In the genomic region with DNA sequence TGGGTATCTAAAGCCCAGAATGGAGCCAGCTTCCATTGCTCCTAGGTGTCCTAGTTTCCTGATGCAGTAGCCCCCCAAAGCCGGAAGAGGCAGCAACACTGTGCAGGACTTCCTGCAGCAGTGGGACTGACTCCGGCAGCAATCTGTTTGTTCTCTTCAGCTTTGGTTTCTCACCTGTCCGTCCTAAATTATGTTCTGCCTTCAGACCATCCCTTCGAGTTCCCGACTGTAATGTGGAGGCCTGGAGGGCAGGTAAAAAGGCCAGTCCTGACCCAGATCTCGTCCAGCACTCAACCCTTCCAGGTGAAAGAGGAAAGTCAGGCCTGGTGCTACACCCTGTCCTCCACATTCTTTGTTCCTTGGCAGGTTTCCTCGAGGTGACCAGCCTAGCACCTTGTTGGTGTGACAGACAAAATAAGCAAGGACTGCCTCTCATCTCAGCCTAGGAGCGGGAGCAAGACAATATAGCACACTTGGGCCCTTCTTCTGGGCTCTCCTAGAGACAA, we compare ENCODE assay signal across 8 mouse cellular contexts. TPM values are rescaled to one million over a fixed set of nuclear protein-coding genes. Genes with fewer than 3 reads are reported as not detected.
DNase-seq lines count a peak whose midpoint lies in the region; ATAC-seq and TF ChIP-seq lines count a peak whose summit lies in the region.

No protein-coding gene starts in this region.

- peak overlapping the region; percentile 100 for H3K27ac ChIP-seq in kidney, embryonic 15.5 days
- H3K27ac ChIP-seq in hindbrain, embryonic 13.5 days: peak overlapping the region; percentile 99

- no peaks in the 10 kb centered on the region for H3K36me3 ChIP-seq in kidney, embryonic 15.5 days
- no peaks in the 10 kb centered on the region for H3K36me3 ChIP-seq in hindbrain, embryonic 13.5 days

- H3K4me1 ChIP-seq in kidney, embryonic 15.5 days: peaks cover 93% of the 10 kb centered on the region
- peaks cover 92% of the 10 kb centered on the region for H3K4me1 ChIP-seq in hindbrain, embryonic 13.5 days (replicated peaks)

- no peak for TF ChIP-seq POLR2A in brain, embryonic 14.5 days (IDR thresholded peaks at IDR 0.05; ENCODE audit: borderline replicate concordance, extremely low read depth, insufficient read depth, insufficient read length, poor library complexity, severe bottlenecking)

- no peaks in the 10 kb centered on the region for H3K27me3 ChIP-seq in kidney, embryonic 15.5 days
- no peaks in the 10 kb centered on the region for H3K27me3 ChIP-seq in hindbrain, embryonic 13.5 days

- no peak for DNase-seq in kidney, adult 18-20 months
- DNase-seq in brain, embryonic 14.5 days (ENCODE audit: low read depth): peak; percentile 71
- peak; percentile 49 for DNase-seq in lung, postnatal 10 days
- no peak for DNase-seq in B cell, adult 2 months
- no peak for DNase-seq in ovary, adult 18-20 months (ENCODE audit: low spot score)

- ATAC-seq in kidney, embryonic 15.5 days (replicated peaks; ENCODE audit: low FRiP score): no peak
- ATAC-seq in hindbrain, embryonic 13.5 days (ENCODE audit: low FRiP score): no peak
- ATAC-seq in frontal cortex, adult (ENCODE audit: low TSS enrichment): no peak

- WGBS in kidney, embryonic 15.5 days: 21% methylated on average over 8 of the region's 8 CpGs
- WGBS in hindbrain, embryonic 13.5 days: 27% methylated on average over 8 of the region's 8 CpGs

- TF ChIP-seq CTCF in brain, embryonic 14.5 days (IDR thresholded peaks at IDR 0.05; ENCODE audit: borderline replicate concordance, extremely low read depth, insufficient read depth, insufficient read length): peak; percentile 53; the same call in 1 of the 2 replicates

- H3K4me3 ChIP-seq in kidney, embryonic 15.5 days (replicated peaks): no peak overlapping the region
- no peak overlapping the region for H3K4me3 ChIP-seq in hindbrain, embryonic 13.5 days

- H3K4me2 ChIP-seq in kidney, embryonic 15.5 days: peak overlapping the region; percentile 68
- peak overlapping the region; percentile 31 for H3K4me2 ChIP-seq in hindbrain, embryonic 13.5 days

- 0 out of 2 replicates have a peak overlapping the region, but pooled peaks have one; percentile 15 for H3K9ac ChIP-seq in kidney, embryonic 15.5 days
- peak overlapping the region; percentile 72 for H3K9ac ChIP-seq in hindbrain, embryonic 13.5 days

- no peaks in the 10 kb centered on the region for H3K9me3 ChIP-seq in kidney, embryonic 15.5 days (replicated peaks)
- no peaks in the 10 kb centered on the region for H3K9me3 ChIP-seq in hindbrain, embryonic 13.5 days

RNA-seq across cellular contexts. Expression of a gene that starts 6.3 kb away (rescaled TPM):
- 40.7 and 43.9 TPM in 2 replicates for polyA plus RNA-seq in kidney, embryonic 15.5 days (2015; fragmentation: Nextera tagmentation; extraction: Ambion mirVana)
- 77.9 and 97.5 TPM in 2 replicates for polyA plus RNA-seq in brain, embryonic 14.5 days (2012; rRNA removed)
- 66.4 and 70.0 TPM in 2 replicates for polyA plus RNA-seq in hindbrain, embryonic 13.5 days (2015; fragmentation: Nextera tagmentation; extraction: Ambion mirVana)

RNA-seq across cellular contexts. Expression of a gene that starts 56.0 kb away (rescaled TPM):
- polyA plus RNA-seq in kidney, embryonic 15.5 days (2015; fragmentation: Nextera tagmentation; extraction: Ambion mirVana): 20.9 and 22.7 TPM in 2 replicates
- polyA plus RNA-seq in brain, embryonic 14.5 days (2012; rRNA removed): 67.3 and 70.7 TPM in 2 replicates
- 44.1 and 45.4 TPM in 2 replicates for polyA plus RNA-seq in hindbrain, embryonic 13.5 days (2015; fragmentation: Nextera tagmentation; extraction: Ambion mirVana)

Comparison
In these comparisons a context has a peak if more than half of its experiments do, and no peak if none do; other contexts are left out.
1. DNase-seq: peak in brain, embryonic 14.5 days (single experiment) and lung, postnatal 10 days (single experiment); none in kidney, adult 18-20 months (single experiment), B cell, adult 2 months (0 of 2) and ovary, adult 18-20 months (single experiment).